Mouse (Mus musculus) kidney, adult 2 months (tissue): ENCODE data around the gene Calr. TPM values are rescaled to one million over a fixed set of nuclear protein-coding genes. Genes with fewer than 3 reads are reported as not detected.

Source experiments
- DNase-seq: peaks from one replicate; pipeline ENCODE4 v3.0.0; 2021
- H3K27ac ChIP-seq: fragments of 200-500 bp; 2 replicates; pipeline ENCODE4 v1.5.1; 2012; ENCODE audit warnings: low read depth, low read length, control low read depth, inconsistent platforms; ENCODE audit not compliant: insufficient read depth
- H3K27me3 ChIP-seq: fragments of 200-500 bp; replicated peaks from 2 replicates; pipeline ENCODE4 v1.6.1; 2012; ENCODE audit warnings: mild to moderate bottlenecking, moderate library complexity, low read length, inconsistent platforms; ENCODE audit not compliant: control insufficient read depth, insufficient read depth
- H3K36me3 ChIP-seq: fragments of 200-500 bp; 2 replicates; pipeline ENCODE4 v1.6.1; 2012; ENCODE audit warnings: mild to moderate bottlenecking, moderate library complexity, low read length, inconsistent platforms; ENCODE audit not compliant: control insufficient read depth, insufficient read depth
- H3K4me1 ChIP-seq: fragments of 200-500 bp; 2 replicates; pipeline ENCODE4 v1.6.1; 2011; ENCODE audit warnings: low read length; ENCODE audit not compliant: control insufficient read depth, insufficient read depth
- H3K4me3 ChIP-seq: fragments of 200-500 bp; 2 replicates; pipeline ENCODE4 v1.5.1; 2011; ENCODE audit warnings: mild to moderate bottlenecking, low read depth, low read length, control low read depth; ENCODE audit not compliant: insufficient read depth
- CTCF ChIP-seq: fragments of 200-500 bp; conservative IDR thresholded peaks from 2 replicates; pipeline ENCODE4 v1.5.1; 2011; ENCODE audit warnings: low read depth, mild to moderate bottlenecking, control low read depth, low read length, moderate library complexity, mixed read lengths; ENCODE audit not compliant: insufficient read depth, insufficient read length
- POLR2A ChIP-seq: fragments of 200-500 bp; IDR thresholded peaks from one replicate; pipeline ENCODE4 v1.6.1; 2011; ENCODE audit warnings: low read depth, low read length, control low read depth
- WGBS: fragments of 180-500 bp; shearing (Covaris S2); methylation state at CpG from one replicate; pipeline ENCODE4 v1.1.7; 2018; 5-methylcytosine and 5-hydroxymethylcytosine counted together
- polyA plus RNA-seq: library from polyadenylated mRNA; depleted of rRNA; stranded (reverse); fragments of >200 nt; gene quantifications from 2 replicates; pipeline ENCODE4 v1.2.3, GENCODE M21; 2012; rRNA removed

The Calr gene
- 316 and 337 TPM in 2 replicates for polyA plus RNA-seq

GRCm38 (mm10) chr8:84846722-84847572 is at the start of gene Calr:
Gene Calr (minus strand): TSS chr8:84846934.
- no peaks in the 10 kb centered on the region for H3K27me3 ChIP-seq

GRCm38 (mm10) chr8:84895963-84896362 is 49.2 kb upstream of the Calr start:
- TF ChIP-seq POLR2A (no peak), CTCF (no peak)
- no peak overlapping the region for H3K27ac ChIP-seq
- H3K27me3 ChIP-seq = no peaks in the 10 kb centered on the region
- WGBS = 79% methylated on average over 5 of the region's 5 CpGs
- H3K4me1 ChIP-seq = no peaks in the 10 kb centered on the region; the same call in 1 of the 2 replicates
- H3K4me3 ChIP-seq = no peak overlapping the region
- H3K36me3 ChIP-seq = no peaks in the 10 kb centered on the region; the same call in 1 of the 2 replicates
- no peak for DNase-seq

More at GRCm38 (mm10) chr8:84846722-84847572, at the start of gene Calr:
- Histone ChIP-seq H3K4me3 (peak within 1 kb of the TSS; percentile 92), H3K27ac (peak within 1 kb of the TSS; percentile 72), H3K4me1 (peaks cover 11% of the 10 kb centered on the region), H3K36me3 (peaks cover 9% of the 10 kb centered on the region)
- DNase-seq = peak; percentile 100
- peak; percentile 99 for TF ChIP-seq POLR2A
- TF ChIP-seq CTCF = no peak
- 1% methylated on average over 55 of the region's 55 CpGs for WGBS

GRCm38 (mm10) chr8:84893709-84894134 is 47.0 kb upstream of the Calr start, which contains the start of gene Gcdh:
Gene Gcdh (minus strand): TSS chr8:84893921.
- under 1% methylated on average over 11 of the region's 11 CpGs for WGBS
- DNase-seq = peak; percentile 99

GRCm38 (mm10) chr8:84892993-84893708 is 46.4 kb upstream of the Calr start:
- DNase-seq = peak; percentile 85
- TF ChIP-seq POLR2A (no peak), CTCF (no peak)
- 7% methylated on average over 31 of the region's 31 CpGs for WGBS

More at GRCm38 (mm10) chr8:84893709-84894134, 47.0 kb upstream of the Calr start, which contains the start of gene Gcdh:
- no peaks in the 10 kb centered on the region for H3K27me3 ChIP-seq
- H3K27ac ChIP-seq = peak within 1 kb of the TSS; percentile 83
- TF ChIP-seq POLR2A = peak; percentile 79
- no peak for TF ChIP-seq CTCF
- peak within 1 kb of the TSS; percentile 94 for H3K4me3 ChIP-seq
- no peaks in the 10 kb centered on the region; the same call in 1 of the 2 replicates for H3K4me1 ChIP-seq
- peaks cover 4% of the 10 kb centered on the region; the same call in 1 of the 2 replicates for H3K36me3 ChIP-seq

GRCm38 (mm10) chr8:84889141-84889540 is 42.4 kb upstream of the Calr start:
- no peak overlapping the region for H3K4me3 ChIP-seq
- H3K27me3 ChIP-seq = no peaks in the 10 kb centered on the region
- H3K36me3 ChIP-seq = peaks cover 13% of the 10 kb centered on the region
- no peak for DNase-seq
- 96% methylated on average over 1 of the region's 1 CpGs for WGBS
- H3K27ac ChIP-seq = no peak overlapping the region
- TF ChIP-seq POLR2A = no peak
- TF ChIP-seq CTCF = no peak
- H3K4me1 ChIP-seq = no peaks in the 10 kb centered on the region; the same call in 1 of the 2 replicates

More at GRCm38 (mm10) chr8:84892993-84893708, 46.4 kb upstream of the Calr start:
- peaks cover 4% of the 10 kb centered on the region; the same call in 1 of the 2 replicates for H3K36me3 ChIP-seq
- H3K4me1 ChIP-seq = no peaks in the 10 kb centered on the region; the same call in 1 of the 2 replicates
- H3K4me3 ChIP-seq = peak overlapping the region; percentile 94
- H3K27ac ChIP-seq = peak overlapping the region; percentile 83
- no peaks in the 10 kb centered on the region for H3K27me3 ChIP-seq

GRCm38 (mm10) chr8:84888280-84888679 is 41.5 kb upstream of the Calr start:
- TF ChIP-seq POLR2A (no peak), CTCF (no peak)
- no peak for DNase-seq
- peaks cover 13% of the 10 kb centered on the region for H3K36me3 ChIP-seq
- H3K27ac ChIP-seq = no peak overlapping the region
- no peaks in the 10 kb centered on the region; the same call in 1 of the 2 replicates for H3K4me1 ChIP-seq
- 88% methylated on average over 3 of the region's 3 CpGs for WGBS
- no peak overlapping the region for H3K4me3 ChIP-seq
- H3K27me3 ChIP-seq = no peaks in the 10 kb centered on the region

GRCm38 (mm10) chr8:84884728-84885127 is 38.0 kb upstream of the Calr start:
- peaks cover 2% of the 10 kb centered on the region; the same call in 1 of the 2 replicates for H3K4me1 ChIP-seq
- no peak for TF ChIP-seq POLR2A
- no peak for TF ChIP-seq CTCF

More at GRCm38 (mm10) chr8:84884728-84885127, 38.0 kb upstream of the Calr start:
- Histone ChIP-seq H3K27me3 (no peaks in the 10 kb centered on the region), H3K4me3 (no peak overlapping the region), H3K27ac (no peak overlapping the region), H3K36me3 (peaks cover 10% of the 10 kb centered on the region)
- DNase-seq = no peak
- 84% methylated on average over 4 of the region's 4 CpGs for WGBS
